Mouse (Mus musculus): ENCODE measurements around the gene Fbxo28.

The Fbxo28 gene

DNA sequence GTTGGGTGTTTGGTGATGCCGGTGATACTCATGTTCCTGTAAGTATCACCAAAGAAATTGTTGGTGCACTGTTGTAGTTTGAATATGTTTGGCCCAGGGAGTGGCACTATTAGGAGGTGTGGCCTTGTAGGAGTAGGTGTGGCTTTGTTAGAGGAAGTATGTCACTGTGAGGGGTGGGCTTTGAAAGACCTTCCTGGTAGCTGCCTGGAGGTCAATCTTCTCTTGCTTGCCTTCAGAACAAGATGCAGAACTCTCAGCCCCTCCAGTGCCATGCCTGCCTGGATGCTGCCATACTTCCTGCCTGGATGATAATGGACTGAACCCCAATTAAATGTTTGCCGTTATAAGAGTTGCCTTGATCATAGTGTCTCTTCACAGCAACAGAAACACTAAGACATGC is 56.6 kb downstream of the Fbxo28 start:
- no peak for DNase-seq

DNA sequence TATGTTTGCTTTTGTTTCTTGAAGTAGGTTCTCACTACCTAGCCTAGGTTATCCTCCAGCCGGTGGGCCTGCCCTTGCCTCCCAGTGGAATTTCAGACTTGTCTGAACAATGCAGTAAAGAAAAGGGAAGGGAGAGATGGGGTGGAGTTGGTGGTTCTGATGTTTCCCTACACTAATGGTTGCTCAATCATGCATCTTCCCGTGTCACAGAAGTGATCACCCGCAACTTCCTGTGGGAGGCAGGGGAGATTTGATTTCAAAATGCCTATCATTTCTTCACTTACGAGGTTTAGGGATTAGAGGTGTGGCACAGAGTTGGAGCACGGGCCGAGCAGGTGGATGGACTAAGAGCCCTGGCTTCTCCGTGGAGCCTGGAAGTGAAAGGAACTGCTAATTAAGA is 58.2 kb downstream of the Fbxo28 start:
- DNase-seq = peak; percentile 20 to 51

DNA sequence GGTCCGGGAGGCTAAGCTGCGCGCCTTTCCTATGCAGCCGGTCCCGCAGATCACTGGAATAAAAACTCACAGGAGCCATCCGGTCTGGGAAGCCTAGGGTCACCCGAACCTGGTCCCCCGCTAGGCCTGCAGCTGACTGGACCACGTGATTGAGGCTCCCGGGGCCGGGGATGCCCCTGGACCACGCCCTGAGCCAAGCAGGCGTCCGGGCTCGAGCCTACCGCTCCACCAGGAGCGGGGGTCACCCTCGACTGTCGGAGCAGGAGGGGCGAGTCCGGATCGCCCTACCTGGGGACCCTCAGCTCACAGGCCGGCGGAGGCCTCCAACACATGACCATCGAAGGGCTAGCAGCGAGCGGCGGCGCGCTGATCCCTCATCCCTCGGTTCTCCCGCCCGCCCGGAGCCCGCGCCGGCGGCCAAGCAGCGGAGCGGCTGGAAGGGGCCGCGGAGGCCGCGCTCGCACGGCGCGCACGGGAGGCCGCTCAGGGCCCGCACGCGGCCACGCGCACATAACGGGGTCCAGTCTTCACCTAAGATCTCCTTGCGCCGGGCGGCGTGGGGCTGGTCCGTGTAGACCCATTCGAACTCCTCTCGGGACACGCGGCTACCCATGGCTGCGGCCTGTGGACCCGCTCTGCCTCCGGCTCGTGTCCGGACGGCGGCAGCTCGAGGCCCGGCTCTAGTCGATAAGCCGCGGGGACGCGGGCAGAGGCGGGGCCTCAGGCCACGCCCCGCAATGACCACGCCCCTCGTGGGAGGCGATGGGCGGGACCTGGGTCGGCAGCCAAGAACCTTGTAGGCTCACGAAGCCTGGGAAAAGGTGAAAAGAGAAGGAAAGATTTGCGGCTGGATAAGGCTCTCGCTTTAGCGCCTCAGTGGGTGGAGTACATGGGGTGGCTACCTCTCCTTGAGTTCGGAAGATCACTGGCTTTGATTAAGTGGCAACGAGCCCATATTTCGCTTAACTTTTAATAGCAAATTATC is 59.0 kb downstream of the Fbxo28 start, which contains the start of gene Degs1:
Gene Degs1 (minus strand): TSS at position 714 of the 985 bp plus-strand sequence.
- peak; percentile 96 for DNase-seq

DNA sequence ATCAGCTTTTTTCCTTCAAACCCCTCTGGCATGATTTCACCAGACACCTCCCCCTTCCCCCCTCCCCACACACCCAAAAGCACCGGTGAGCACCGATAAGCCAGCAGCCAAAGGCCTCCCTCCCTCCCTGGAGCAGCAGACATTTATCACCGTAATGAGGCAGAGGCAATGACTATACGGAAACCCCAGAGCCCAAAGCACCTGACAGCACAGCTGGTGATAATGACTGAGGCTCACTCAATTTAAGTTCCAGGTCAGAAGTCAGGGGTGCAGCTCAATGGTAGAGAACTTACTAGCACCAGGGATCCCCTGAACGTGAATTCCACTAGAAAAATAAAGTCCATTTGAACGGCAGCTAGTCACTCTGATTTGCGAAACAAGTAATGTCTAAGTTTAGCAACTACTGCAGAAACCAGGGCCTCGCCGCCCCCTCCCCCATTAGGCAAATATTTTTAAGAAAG is 60.1 kb downstream of the Fbxo28 start:
- no peak for DNase-seq

DNA sequence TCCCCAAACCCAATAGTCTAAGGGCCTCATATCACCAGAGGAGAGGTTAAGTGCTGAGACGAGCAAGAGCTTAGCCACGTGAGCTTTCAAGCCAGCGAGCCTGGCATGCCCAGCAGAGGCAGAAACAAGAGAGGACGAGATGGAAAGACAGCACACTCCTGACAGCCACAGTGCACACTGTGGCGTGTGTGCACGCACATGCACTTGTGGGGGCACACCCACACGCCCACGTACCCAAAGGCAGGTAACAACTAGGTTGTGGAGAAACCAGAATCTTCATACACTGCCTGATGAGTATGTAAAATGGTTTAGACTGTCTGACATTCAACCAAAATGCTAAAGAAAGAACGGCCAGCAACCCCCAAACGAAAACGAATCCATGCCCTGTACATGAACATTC is 60.9 kb downstream of the Fbxo28 start:
- DNase-seq = peak in 1 of 2 experiments; percentile 17

DNA sequence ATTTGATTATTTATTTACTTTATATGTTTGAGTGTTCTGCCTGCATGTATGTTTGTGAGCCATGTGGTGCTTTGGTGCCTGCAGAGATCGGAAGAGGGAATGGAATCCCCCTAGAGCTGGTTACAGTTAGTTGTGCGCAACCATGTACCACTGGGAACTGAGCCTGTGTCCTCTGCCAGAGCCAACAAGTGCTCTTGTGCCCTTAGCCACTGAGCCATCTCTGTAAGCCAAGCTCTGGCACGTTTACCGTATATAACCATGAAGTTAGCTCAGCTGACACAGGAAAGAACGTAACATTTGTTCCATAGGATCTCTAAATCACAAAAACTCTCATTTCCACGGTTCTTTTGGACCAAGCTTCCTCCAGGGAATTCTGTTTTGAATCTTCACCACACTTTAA is 61.4 kb downstream of the Fbxo28 start:
- no peak for DNase-seq

- no peak for DNase-seq
These were observed 62.0 kb downstream of the Fbxo28 start for GRCm38 (mm10) chr1:182279436-182279835.

DNA sequence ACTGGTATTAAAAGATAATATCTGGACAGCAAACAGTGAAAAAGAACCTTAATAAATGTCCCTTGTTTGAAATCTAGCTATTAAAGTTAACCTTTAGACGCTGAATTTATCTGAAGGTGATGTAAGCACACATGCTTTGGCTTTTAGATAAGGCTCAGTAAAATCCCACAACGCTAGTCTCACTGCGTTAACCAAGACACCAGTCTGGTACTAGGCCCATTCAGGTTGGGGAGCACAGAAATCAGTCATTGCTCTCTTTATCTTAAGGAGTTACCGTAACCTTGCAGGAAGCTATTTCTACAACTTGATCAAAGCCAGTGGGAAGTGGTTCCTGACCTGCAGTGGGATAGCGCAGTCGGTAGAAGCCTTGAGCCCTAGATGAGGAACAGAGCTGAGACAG is 66.3 kb downstream of the Fbxo28 start:
- no peak for DNase-seq

DNA sequence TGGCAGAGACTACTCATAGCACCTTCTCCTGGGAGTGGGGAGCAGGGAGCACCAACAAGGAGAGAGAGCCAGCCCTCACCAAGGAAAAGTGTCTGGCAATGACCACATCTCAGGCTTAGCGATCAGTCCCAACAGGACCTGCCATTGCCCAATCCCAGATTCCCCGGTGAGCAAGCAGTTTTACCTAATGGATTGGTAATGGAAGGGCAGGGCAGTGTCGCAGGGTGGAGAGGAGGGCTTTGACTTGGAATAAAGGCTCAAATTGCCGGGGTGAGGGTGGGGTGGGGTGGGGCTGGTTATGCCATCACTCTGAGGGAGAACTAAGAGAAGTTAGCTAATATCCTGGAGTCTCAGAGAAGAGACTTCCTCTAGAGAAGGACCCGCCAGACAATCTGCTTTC is 69.8 kb downstream of the Fbxo28 start:
- DNase-seq = peak in 1 of 2 experiments; percentile 48

- no peak for DNase-seq
These were observed 70.3 kb downstream of the Fbxo28 start for GRCm38 (mm10) chr1:182271130-182271529.

- DNase-seq = no peak
These were observed 73.1 kb downstream of the Fbxo28 start for GRCm38 (mm10) chr1:182268317-182268716.

- no peak for DNase-seq
These were observed 75.4 kb downstream of the Fbxo28 start for GRCm38 (mm10) chr1:182266028-182266525.

All from lung, adult 18-20 months (tissue).